Mouse (Mus musculus): ENCODE data around the gene Pgghg. TPM values are rescaled to one million over a fixed set of nuclear protein-coding genes. Genes with fewer than 3 reads are reported as not detected.
A peak's percentile ranks its signal among the peaks of the same experiment; 100 is the strongest.
"Not testable (repeated sequence)": the region's sequence is repeated elsewhere in the genome, so short reads cannot be mapped to it uniquely, and the experiment has no call there.

The Pgghg gene
- polyA plus RNA-seq, 1 experiment = 9.7 TPM

DNA sequence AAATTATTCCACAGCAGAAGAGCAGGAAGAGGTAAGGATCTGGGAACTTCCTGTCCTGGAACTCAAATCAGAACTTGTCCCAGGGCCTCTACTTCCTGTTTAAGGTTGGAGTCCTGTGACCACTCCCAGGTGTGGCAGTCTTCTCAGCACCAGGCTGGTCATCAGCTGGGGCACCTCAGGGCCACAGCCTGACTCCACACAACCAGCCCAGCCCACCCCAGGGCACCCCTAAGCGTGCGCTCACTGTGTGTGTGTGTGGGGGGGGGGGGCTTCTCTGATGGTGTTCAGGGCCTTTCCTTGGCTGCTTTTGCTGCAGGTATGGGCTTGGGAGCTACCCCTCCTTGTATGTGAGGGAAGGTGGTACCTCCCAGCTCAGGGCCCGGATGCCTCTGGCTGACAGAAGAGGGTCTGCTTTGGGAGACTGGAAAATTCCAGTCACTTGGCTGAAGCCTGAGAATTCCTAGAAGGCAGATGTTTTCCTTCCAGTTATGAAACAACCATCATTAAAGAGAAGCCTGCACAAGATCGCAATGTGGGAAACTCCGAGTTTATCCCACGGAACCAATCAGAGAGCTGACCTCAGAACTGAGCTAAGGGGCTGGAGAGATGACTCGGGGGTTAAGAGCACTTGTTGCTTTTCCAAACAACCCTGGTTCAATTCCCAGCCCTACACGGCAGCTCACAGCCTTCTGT is 30.4 kb downstream of the Pgghg start:
- Histone ChIP-seq H3K4me3 (ENCODE audit: low read depth, low read length) (no peak overlapping the region), H3K27me3 (ENCODE audit: control insufficient read depth, insufficient read depth, low read length, poor library complexity, severe bottlenecking) (no peaks in the 10 kb centered on the region), H3K9me3 (replicated peaks; ENCODE audit: control insufficient read depth, insufficient read depth, low read length, poor library complexity, severe bottlenecking) (no peaks in the 10 kb centered on the region), H3K27ac (ENCODE audit: insufficient read depth, low read length) (peak overlapping the region; percentile 78), H3K36me3 (ENCODE audit: control insufficient read depth, insufficient read depth, low read length, poor library complexity, severe bottlenecking) (peaks cover 2% of the 10 kb centered on the region; the same call in 1 of the 2 replicates), H3K9ac (ENCODE audit: low read depth, poor library complexity, severe bottlenecking) (peak overlapping the region; percentile 21; the same call in 1 of the 2 replicates), H3K4me1 (ENCODE audit: control insufficient read depth, insufficient read depth, low read length) (peaks cover 5% of the 10 kb centered on the region)
- TF ChIP-seq POLR2A (IDR thresholded peaks at IDR 0.05; ENCODE audit: insufficient read depth, low read length) = no peak
- TF ChIP-seq EP300 (IDR thresholded peaks at IDR 0.05; ENCODE audit: insufficient read depth, low read depth, low read length) = 0 out of 2 replicates have a peak, but pooled peaks have one; percentile 4

DNA sequence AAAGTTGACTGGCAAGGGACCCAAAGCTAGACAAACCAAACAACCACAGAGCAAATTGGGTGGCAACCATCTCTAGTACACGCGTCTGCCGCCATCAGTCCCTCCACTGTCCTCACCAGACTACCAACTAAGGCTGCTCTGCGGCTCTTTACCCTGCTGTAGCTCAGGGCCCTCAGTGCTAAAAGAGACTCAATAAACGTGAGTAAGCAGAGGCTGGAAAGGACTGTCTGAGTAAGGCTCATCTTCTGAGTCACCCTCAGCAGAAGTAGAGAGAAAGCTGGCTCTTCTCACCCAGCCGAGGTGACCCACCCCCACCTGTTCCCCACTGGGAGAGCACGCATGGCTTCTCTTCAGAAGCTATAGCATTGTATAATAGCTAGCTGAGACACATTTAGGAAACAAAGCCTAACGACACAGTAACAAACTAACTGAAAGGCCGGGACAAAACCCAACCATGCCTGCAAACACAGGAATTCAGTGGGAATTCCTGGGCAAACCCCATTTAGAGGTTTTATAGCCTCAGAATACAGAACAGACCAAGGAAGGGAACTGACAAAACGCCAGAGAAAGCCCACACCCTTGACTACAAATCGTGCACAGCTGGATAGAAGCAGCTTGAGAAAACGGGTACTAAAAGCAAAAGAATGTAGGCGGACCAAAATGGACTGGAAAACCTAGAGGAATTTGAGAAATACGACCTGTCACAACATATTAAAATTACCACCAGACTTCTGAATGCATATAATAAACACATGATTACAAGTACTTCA is 32.4 kb downstream of the Pgghg start:
- Histone ChIP-seq H3K9me3 (replicated peaks; ENCODE audit: control insufficient read depth, insufficient read depth, low read length, poor library complexity, severe bottlenecking) (no peaks in the 10 kb centered on the region), H3K36me3 (ENCODE audit: control insufficient read depth, insufficient read depth, low read length, poor library complexity, severe bottlenecking) (peaks cover 2% of the 10 kb centered on the region; the same call in 1 of the 2 replicates), H3K9ac (ENCODE audit: low read depth, poor library complexity, severe bottlenecking) (no peak overlapping the region), H3K4me1 (ENCODE audit: control insufficient read depth, insufficient read depth, low read length) (peaks cover 5% of the 10 kb centered on the region), H3K27ac (ENCODE audit: insufficient read depth, low read length) (peak overlapping the region; percentile 52), H3K4me3 (ENCODE audit: low read depth, low read length) (no peak overlapping the region), H3K27me3 (ENCODE audit: control insufficient read depth, insufficient read depth, low read length, poor library complexity, severe bottlenecking) (no peaks in the 10 kb centered on the region)
- TF ChIP-seq POLR2A (IDR thresholded peaks at IDR 0.05; ENCODE audit: insufficient read depth, low read length) (no peak), CTCF (IDR thresholded peaks at IDR 0.05; ENCODE audit: low read depth, low read length) (no peak), EP300 (IDR thresholded peaks at IDR 0.05; ENCODE audit: insufficient read depth, low read depth, low read length) (no peak)

DNA sequence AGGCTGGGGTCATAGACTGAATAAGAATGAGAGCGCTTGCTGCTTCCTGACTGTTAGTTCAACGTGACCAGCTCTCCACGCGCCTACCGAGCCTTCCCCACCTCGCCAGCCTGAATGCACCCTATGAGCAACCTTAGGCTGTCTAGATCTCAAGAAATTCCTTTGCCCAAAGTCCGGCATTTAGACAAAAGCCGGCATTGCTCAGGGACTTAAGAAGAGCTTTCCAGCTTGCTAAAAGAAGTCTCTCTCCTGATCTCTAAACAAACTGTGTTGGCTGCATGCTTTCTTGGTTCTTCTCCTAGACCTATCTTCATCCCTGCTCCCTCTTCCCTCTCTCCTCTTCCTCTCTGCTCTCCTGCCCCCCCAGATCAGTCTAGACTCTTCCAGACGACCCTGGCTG is 33.7 kb downstream of the Pgghg start:
- Histone ChIP-seq H3K27me3 (ENCODE audit: control insufficient read depth, insufficient read depth, low read length, poor library complexity, severe bottlenecking) (no peaks in the 10 kb centered on the region), H3K4me3 (ENCODE audit: low read depth, low read length) (no peak overlapping the region), H3K9ac (ENCODE audit: low read depth, poor library complexity, severe bottlenecking) (0 out of 2 replicates have a peak overlapping the region, but pooled peaks have one; percentile 3), H3K4me1 (ENCODE audit: control insufficient read depth, insufficient read depth, low read length) (peaks cover 5% of the 10 kb centered on the region), H3K36me3 (ENCODE audit: control insufficient read depth, insufficient read depth, low read length, poor library complexity, severe bottlenecking) (peaks cover under 1% of the 10 kb centered on the region; the same call in 1 of the 2 replicates), H3K27ac (ENCODE audit: insufficient read depth, low read length) (peak overlapping the region; percentile 94), H3K9me3 (replicated peaks; ENCODE audit: control insufficient read depth, insufficient read depth, low read length, poor library complexity, severe bottlenecking) (no peaks in the 10 kb centered on the region)
- TF ChIP-seq EP300 (IDR thresholded peaks at IDR 0.05; ENCODE audit: insufficient read depth, low read depth, low read length) = no peak
- TF ChIP-seq POLR2A (IDR thresholded peaks at IDR 0.05; ENCODE audit: insufficient read depth, low read length) = no peak
- no peak for TF ChIP-seq CTCF (IDR thresholded peaks at IDR 0.05; ENCODE audit: low read depth, low read length)

DNA sequence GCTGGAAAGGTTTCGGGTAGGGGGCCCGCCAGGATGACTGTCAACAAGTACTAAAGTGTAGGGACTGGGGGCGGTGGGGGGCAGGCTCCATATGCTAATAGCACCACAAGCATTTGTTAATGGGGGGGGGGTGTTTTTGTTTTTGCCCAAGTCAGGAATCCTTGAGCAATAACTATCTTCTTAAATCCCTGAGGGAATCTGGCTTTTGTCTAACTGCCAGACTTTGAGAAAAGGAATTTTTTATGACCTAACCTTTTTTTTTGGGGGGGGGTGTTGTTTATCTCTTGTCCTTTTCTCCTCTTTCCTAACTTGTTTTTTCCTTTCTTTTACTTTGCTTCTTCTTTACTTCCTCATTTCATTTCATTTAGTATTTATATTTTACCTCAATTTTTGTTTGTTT is 34.3 kb downstream of the Pgghg start:
- H3K4me1 ChIP-seq (ENCODE audit: control insufficient read depth, insufficient read depth, low read length) = peaks cover 5% of the 10 kb centered on the region
- peak overlapping the region; percentile 94; the same call in 1 of the 2 replicates for H3K27ac ChIP-seq (ENCODE audit: insufficient read depth, low read length)
- H3K9me3 ChIP-seq (replicated peaks; ENCODE audit: control insufficient read depth, insufficient read depth, low read length, poor library complexity, severe bottlenecking) = no peaks in the 10 kb centered on the region
- no peaks in the 10 kb centered on the region for H3K27me3 ChIP-seq (ENCODE audit: control insufficient read depth, insufficient read depth, low read length, poor library complexity, severe bottlenecking)
- H3K36me3 ChIP-seq (ENCODE audit: control insufficient read depth, insufficient read depth, low read length, poor library complexity, severe bottlenecking) = no peaks in the 10 kb centered on the region; the same call in 1 of the 2 replicates
- H3K9ac ChIP-seq (ENCODE audit: low read depth, poor library complexity, severe bottlenecking) = 0 out of 2 replicates have a peak overlapping the region, but pooled peaks have one; percentile 3
- TF ChIP-seq POLR2A (IDR thresholded peaks at IDR 0.05; ENCODE audit: insufficient read depth, low read length) (no peak), EP300 (IDR thresholded peaks at IDR 0.05; ENCODE audit: insufficient read depth, low read depth, low read length) (0 out of 2 replicates have a peak, but pooled peaks have one; percentile 32)
- H3K4me3 ChIP-seq (ENCODE audit: low read depth, low read length) = no peak overlapping the region

DNA sequence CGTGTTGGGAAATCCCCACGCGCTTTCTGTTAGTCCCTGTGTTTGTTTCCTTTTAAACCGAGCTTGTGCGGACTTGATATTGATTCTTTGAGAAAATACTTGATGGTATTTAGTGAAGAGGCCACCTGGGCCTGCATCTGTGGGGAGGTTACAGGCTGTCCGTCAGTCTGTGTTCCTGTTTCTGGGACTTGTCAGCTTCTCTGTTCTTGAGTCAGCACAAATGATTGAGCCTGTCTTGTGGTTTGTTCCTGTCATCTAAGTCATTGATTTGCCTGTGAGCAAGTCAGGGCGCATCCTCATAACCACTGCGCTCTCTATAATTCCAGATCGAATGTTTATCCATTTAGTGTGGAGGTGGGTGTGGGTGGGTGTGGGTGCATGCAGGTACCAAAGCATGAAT is 35.5 kb downstream of the Pgghg start:
- H3K36me3 ChIP-seq (ENCODE audit: control insufficient read depth, insufficient read depth, low read length, poor library complexity, severe bottlenecking); H3K9ac ChIP-seq (ENCODE audit: low read depth, poor library complexity, severe bottlenecking); H3K9me3 ChIP-seq (replicated peaks; ENCODE audit: control insufficient read depth, insufficient read depth, low read length, poor library complexity, severe bottlenecking); H3K4me3 ChIP-seq (ENCODE audit: low read depth, low read length); H3K27me3 ChIP-seq (ENCODE audit: control insufficient read depth, insufficient read depth, low read length, poor library complexity, severe bottlenecking); H3K4me1 ChIP-seq (ENCODE audit: control insufficient read depth, insufficient read depth, low read length): not testable (repeated sequence)
- H3K27ac ChIP-seq (ENCODE audit: insufficient read depth, low read length) = peak overlapping the region; percentile 82

DNA sequence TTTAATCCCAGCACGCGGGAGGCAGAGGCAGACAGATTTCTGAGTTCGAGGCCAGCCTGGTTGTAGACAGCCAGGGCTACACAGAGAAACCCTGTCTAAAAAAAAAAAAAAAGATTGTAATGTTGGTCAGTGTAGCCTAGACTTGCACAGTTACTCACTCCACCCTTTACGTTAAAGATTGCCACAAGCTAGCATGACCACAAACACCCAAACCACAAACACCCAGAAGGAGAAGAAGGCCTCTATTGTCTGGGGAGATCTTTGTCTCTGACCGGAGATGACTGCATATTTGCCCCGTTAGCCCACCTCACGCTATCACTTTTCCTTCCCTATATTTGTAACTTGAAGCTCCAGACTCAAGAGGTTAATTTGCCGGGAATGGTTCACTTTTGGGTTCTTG is 40.5 kb downstream of the Pgghg start:
- Histone ChIP-seq H3K36me3 (ENCODE audit: control insufficient read depth, insufficient read depth, low read length, poor library complexity, severe bottlenecking) (no peaks in the 10 kb centered on the region), H3K27ac (ENCODE audit: insufficient read depth, low read length) (no peak overlapping the region), H3K4me3 (ENCODE audit: low read depth, low read length) (no peak overlapping the region), H3K9ac (ENCODE audit: low read depth, poor library complexity, severe bottlenecking) (no peak overlapping the region), H3K27me3 (ENCODE audit: control insufficient read depth, insufficient read depth, low read length, poor library complexity, severe bottlenecking) (no peaks in the 10 kb centered on the region), H3K9me3 (replicated peaks; ENCODE audit: control insufficient read depth, insufficient read depth, low read length, poor library complexity, severe bottlenecking) (no peaks in the 10 kb centered on the region), H3K4me1 (ENCODE audit: control insufficient read depth, insufficient read depth, low read length) (no peaks in the 10 kb centered on the region)
- TF ChIP-seq EP300 (IDR thresholded peaks at IDR 0.05; ENCODE audit: insufficient read depth, low read depth, low read length) = no peak
- no peak for TF ChIP-seq CTCF (IDR thresholded peaks at IDR 0.05; ENCODE audit: low read depth, low read length)
- TF ChIP-seq POLR2A (IDR thresholded peaks at IDR 0.05; ENCODE audit: insufficient read depth, low read length) = no peak

Data from ES-Bruce4 (cell line).